Mouse (Mus musculus) B cell, adult 2 months (primary cell): ENCODE data around the gene Cys1.

ENCODE experiments used
- DNase-seq, 2 experiments: peaks; one replicate each; pipeline ENCODE4 v3.0.0; 2022

The Cys1 gene

DNA sequence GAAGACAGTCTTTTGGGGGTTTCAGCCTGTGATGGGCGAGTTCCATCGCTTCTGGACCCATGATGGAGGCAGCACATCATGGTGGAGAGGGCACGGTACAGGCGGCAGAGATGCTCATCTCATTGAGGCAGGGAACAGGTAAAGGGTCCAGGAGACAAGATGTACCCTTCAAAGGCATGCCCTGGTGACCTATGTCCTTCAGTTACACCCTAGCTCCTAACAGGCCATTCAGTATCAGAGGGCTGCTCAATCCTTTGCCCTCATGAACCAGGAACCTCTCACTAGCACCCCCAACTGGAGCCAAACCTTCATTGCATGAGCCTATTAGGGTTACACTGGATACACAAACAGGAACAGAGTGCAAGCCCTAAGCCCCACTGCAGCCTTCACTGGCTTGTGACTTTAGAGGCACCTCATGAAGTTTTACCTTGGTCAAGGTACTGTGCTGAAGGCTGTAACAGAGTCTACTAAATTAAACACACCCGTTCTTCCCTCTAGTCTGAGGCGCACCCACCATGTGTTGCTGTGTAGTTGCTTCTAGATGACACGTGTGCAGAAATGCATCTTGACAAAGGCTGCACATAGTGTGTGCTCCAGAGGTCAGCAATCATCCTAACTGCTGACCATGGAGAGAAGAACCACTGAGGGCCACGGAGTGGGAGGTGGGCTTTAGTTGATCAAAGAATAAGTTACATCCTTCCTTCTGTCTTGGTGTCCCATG, 16.0 kb upstream of the Cys1 start:
- DNase-seq, result peak; percentile 31 to 40

DNA sequence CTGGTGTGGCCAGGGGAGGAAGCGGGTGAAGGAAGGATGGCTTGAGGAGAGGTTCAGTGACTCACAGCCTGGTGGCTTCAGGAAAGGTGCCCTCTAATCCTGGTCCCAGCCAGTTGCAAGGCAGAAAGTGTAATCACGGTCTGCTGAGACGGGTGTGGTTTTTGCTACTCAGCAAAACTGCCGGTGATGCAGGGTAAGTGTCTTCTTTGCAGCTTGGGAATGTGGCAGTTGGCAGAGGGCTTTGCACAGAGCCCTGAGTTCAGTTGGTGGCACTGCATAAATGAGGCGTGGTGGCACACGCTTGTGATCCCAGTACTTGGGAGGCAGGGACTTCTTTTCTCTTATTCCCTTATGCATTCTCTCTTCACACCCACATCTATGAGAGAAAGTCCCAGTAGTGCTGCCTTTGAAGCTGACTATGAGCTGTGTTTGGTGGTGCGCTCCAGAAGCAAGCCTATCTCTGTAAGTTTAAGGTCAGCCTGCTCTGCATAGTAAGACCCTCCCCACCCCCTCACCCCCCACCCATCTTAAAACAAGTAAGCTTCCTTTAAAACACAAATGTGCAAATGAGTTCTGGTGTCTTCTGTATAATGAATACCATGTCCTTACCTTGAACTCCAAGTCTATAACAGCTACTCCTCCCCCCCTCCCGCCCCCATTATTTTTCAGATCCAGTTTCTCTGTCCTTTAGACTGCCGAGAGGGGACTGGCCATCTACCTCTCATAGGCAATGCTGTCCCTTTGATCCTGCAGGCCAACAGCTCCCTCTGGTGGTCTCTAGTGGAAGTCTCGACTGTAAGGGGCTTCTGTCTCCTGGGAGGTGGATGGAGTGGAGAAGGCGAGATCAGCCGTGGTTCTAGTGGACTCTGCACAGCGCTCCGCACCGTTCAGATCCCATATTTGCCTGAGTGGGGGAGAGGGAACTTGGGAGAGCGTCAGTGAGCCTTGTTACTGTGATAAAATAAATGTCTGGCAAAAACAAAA, 15.2 kb upstream of the Cys1 start:
- DNase-seq, result peak; percentile 85 to 86

DNA sequence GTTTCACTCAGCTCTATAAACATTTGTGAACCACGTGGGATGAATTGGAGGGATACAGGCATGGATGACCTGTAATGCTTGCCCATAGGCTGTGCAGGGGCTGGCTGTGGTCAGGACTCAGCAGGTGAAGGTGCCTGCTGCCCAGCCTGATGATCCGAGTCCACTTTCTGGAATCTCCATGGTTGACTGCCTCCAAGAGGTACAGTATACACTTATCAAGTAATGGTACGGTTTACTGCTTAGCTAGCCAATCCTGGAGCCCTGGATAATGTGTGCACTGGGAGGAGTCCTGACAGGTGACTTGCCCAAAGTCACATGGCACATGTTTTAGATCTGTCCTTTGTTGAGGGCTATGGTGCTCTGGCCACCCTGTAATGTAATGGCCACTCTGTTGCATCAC, 8.7 kb upstream of the Cys1 start:
- no peak for DNase-seq

DNA sequence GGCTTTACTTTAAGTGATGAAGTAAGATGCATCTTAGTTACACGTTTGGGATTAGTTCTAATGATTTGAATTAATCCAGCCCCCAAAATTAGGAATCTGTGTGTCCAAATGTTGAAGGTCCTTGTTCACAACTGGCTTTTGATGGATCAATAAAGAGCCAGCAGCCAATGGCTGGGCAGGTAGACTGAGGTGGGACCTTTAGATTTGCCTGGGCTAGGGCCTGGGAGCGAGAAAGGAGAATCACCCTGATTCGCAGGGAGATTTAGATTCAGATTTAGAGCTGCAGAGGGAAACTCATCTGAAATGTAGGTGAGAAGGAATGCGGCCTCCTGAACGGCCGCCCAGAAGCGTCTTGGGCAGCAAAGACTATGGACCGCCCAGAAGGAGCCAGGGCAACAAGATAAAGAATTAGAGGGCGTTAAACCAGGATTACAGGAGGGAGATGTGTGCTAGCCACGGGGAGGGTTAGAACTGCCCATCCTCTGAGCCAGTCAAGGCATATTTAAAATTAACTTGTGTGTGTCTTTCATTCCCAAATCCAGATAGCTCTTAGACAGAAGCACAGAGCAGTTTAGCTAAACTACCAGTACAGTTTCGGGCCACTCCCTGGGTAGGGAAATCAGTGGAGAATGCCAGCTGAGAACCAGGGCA, 5.2 kb upstream of the Cys1 start:
- DNase-seq, result no peak

DNA sequence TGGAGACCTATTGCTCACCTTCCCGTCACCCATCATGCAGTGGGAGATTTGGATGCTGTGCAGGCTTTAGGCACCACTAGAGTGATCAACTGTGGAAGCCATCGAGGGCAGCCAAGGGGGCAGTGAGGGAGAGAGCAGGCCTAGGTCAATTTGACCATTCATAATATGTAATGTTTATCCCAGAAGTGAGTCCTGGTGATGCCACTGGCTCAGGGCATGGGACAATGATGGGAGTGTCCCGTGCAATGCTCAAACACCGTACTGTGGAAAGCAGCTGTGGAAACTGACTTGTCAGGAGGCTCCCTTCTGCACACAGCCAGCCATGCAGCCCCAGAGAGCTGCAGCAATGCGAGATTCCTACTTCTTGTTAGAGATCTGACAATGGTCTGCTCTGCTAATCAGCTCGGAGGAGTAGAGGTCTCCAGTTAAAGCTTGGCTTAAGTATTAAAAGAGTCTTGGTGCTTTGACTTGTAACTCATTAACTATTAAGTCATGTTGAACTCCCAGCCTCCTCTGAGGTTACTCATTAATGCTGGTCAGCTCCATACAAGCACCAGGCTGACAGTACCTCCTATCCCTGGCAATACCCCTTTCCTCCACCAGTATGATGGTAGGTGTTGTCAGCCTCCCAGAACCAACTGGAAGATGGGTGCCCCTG, 4.6 kb upstream of the Cys1 start:
- DNase-seq, result no peak

DNA sequence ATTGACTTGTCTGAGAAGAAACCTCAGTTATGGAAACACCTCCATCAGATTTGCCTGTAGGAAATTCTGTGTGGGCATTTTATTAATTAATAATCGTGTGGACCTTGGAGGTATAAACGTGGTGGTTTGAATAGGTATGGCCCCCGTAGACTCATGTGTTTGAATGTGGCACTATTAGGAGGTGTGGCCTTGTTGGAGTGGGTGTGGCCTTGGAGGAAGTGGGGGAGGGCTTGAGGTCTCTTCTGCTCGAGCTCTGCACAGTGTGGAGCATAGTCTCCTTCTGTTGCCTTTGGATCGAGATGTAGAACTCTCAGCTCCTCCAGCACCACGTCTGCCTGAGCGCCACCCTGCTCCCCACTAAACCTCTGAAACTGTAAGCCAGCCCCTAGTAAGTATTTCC, 1.8 kb upstream of the Cys1 start:
- no peak for DNase-seq

DNA sequence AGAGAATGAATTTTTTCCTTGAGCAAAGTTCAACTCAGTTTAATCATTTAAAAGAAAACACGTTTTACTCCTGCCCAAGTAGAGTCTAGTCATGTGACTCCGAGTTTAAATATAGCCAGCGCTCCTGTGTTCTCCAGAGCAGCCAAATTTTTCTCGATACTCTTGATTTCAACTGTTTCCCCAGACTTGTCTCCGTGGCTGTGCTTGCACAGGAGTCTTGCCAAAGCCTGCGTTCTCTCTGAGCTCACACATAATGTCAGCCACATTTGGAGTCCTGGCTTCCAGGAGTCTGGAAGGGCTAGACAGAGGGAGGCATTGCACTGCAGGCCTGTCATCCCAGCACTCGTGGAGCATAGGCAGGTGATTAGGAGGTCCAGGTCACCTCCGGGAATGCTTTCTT, 950 bp upstream of the Cys1 start:
- no peak for DNase-seq

DNA sequence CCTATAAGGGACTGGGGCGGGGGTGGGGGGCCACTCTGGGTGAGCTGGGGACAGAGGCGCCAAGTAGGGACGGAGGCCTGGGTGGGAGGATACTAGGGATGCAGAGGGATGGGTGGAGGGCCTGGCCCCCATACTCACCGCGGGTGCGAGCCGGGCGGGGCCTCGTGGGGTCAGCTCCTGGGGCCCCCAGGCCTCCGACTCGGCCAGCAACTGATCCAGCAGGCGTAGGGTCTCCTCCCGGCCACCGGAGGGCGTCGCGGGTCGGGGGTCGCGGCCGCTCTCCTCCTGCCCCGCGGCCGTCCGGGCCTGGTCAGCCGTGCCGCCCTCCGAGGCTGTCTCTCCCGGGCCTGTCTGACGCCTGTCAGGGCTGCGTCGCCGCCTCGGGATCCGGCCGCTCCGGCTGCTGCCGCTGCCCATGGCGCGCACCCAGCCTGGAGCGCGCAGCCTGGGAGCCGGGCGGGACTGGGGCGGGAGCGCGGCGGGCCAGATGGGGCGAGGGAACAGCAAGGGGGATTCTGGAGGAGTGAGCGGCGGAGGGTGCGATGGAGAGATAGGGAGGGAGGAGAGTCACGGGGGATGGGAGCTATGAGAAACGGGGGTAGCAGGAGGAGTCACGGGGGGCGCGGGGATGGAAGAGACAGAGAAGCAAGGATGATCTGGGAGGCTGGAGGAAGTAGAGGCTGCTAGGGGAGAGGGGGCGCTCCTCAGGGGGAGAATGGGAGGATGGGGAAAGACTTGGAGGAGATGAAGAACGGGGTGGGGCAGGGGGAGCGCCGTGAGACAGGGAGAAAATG, 924 bp downstream of the Cys1 start:
- no peak for DNase-seq

DNA sequence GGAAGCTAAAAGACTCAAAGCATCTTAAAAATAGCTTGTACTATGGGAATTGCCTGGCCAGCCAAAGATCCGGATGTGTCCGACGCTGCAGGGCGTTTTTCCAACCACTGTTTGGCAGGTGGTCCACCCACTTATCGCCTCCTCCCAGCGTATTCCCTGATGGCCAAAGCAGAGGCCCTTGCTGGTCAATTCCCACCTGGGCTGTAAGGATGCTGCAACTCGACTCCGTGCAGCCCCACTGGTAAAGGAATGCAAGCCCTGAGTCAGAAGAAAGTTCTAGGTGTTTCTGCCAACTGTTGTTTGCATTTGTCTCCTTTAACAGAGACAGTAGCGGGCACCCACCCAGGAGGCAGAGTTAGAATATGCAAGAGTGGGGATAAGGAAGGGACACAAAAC, 1.5 kb downstream of the Cys1 start:
- DNase-seq, result no peak

DNA sequence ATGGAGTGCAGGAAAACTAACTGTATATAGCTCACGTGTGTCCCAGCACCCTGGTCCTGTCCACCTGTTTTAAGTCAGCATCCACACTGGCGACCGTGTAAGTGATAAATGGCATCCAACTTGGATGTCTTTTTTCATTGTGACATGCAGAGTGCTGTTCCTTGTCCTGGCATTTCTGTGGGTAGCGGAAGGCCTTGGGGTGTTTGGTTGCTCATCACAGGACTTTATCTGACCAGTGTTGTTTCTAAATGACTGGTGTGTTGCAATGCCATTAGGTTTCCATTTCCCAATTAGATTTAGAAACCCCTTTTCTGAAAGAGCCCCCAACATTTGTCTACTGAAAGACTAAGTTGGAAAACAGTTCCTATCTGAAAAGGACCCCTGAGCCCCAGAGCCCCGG, 19.5 kb downstream of the Cys1 start:
- DNase-seq, result no peak

DNA sequence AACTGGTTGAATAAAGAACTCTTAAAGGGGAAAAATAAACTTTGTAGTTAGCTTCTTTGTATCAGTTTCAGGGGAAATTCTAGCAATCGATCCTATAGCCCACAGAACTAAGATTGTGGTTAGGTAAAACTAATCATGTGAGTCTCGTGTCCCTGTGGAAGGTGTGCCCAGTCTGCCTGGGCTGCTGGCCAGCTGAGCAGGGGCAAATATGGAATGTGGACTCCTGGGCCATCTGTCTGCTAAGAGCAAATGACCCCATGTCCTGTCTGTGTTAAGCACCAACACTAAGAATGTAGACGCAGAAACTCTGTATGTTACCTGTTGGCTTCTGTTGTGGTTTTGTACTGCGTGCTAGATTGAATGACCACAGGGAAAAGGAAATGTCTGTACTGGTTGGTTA, 20.5 kb downstream of the Cys1 start:
- DNase-seq, result no peak

DNA sequence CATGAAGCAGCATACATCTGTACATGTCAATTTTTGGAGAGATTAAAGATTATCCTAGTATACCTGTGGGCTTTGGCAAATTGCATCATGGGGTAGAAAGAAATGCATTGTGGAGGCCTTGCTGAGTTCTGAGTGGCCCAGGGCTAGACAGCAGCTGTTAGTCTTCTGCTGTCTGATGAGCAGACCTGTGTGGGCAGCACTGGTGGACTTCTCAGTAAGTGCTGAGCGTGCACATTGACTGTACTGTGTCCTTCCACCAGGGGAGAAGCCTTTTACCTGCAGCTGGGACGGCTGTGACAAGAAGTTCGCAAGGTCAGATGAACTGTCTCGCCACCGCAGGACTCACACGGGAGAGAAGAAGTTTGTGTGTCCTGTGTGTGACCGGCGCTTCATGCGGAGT, 21.7 kb downstream of the Cys1 start:
- DNase-seq, result no peak

DNA sequence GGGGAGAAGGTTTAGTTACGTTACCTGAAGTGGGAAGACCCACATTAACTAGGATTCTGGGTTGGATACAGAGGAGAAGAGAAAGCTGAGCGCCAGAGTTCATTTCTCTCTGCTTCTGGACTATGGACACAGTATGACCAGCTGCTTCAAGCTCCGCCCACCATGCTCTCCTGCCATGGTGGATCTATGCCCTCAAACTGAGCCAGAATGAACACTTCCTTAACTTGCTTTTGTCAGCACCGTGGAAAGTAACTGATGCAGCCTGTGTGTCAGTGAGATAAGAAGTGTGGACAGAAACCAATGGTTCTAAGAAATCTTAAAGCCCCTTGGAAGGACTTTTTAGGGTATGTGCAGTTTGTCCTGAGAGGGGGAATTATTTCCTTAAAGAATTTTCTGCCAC, 22.6 kb downstream of the Cys1 start:
- no peak for DNase-seq

DNA sequence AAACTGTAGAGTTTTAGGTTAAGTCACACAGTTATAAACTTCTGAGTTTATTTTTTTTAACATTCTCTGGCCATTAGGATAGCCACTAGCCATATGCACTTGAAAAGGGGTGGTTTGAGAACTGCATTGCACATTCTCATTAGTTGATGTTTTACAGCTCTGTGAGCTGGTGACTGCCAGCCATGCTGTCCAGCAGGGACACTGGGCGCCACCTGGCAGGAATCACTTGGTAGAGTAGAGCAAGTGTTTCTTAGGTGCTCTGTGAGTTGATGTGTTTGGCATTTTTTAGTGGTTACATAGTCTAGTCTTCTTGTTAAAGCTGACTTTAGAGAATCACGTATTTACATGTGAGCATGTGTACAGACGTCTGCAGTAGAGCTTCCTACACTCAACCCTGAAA, 25.2 kb downstream of the Cys1 start:
- DNase-seq, result no peak

DNA sequence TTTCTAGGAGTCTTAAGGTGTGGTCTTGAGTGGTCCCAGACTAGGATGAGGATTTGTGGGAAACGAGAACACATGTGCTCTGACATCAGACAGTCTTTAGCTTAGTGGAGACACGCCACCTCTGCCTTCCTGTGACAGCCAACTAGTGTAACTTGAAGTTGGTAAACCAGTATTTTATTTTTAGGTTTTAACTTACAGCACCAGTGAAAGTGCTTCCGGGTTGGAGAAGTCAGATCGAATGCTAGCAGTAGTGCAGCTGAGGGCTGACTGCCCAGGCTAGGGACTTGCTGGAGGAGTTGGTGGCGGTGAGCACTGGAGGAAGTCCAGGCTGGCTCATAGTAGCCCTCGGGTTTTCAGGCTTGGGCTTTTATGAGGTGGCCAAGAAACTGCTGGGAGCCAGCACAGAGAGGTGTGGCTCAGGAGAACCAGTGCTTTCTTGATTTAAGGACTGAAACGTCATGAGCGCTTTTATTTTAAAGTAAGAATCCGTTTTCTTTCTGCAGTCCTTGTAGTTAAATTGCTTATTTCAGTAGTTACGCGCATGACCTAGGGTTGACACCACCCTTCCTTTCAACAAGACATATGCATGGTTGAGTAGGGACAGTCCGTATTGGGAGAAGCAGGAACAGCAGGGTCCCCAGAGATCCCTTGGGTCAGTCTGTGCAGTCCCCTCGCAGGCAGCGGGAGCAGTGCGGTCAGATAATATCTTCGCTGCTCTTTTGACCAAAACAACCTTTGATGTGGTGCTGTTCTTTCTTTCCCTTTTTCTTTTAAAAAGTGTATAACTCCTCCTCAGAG, 27.3 kb downstream of the Cys1 start:
- DNase-seq, result no peak

DNA sequence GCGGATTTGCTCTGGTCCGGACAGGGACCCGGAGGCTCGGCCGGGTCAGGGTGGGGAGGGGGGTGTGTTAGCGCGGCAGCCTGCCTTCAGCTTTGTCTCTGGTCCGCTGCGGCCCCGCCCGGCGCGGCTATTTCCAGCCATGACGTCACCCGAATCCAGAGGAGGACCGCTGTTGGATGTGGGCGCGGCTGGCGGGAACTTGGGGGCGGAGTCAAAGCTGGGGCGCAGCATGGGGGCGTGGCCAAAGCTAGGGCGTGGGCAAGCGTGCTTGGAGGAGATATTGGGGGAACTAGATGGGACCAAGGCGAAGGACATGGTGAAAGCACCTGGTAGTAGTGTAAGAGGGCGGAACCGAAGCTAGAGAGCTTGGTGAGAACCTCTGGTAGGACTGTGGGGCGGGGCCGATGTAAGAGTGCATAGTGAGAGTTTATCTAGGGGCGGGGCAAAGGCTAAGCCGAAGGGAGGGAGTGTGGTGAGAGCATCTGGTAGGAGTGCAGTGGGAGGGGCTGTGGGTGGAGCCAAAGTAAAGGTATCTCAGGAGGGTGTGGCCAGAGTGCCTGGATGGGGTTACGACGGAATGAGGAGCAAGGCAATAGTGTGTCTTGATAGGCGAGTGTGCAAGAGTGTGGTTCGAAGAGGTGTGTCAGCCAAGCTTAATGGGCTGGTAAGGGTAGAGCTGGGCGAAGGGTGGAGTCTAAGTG, 29.8 kb downstream of the Cys1 start:
- DNase-seq, result peak; percentile 98

DNA sequence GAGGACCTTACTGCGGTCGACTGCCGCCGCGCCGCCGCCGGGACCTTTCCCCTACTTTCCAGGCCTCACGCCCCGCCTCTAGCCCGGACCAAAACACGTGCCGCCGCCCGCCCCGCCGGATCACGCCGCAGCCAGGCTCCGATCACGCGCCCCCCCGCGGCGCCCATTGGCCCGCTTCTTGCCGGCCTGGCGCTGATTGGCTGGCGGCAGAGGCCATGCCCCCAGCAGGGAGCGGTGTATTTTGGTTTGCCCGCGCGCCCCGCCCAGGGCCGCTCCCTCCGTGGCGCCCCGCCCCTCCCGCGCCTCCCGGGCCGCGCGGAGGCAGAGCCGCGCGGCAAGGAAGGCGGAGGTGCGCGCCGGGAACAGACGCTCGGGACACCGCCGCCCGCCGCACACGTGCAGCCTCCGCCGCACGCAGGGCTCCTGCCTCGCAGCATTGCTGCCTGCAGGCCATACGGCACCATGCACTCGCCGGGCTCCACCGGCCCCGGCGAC, 30.5 kb downstream of the Cys1 start, which contains the start of gene Klf11:
Klf11 (plus strand) TSS at position 212 of the 495 bp plus-strand sequence.
- peak; percentile 97 for DNase-seq

DNA sequence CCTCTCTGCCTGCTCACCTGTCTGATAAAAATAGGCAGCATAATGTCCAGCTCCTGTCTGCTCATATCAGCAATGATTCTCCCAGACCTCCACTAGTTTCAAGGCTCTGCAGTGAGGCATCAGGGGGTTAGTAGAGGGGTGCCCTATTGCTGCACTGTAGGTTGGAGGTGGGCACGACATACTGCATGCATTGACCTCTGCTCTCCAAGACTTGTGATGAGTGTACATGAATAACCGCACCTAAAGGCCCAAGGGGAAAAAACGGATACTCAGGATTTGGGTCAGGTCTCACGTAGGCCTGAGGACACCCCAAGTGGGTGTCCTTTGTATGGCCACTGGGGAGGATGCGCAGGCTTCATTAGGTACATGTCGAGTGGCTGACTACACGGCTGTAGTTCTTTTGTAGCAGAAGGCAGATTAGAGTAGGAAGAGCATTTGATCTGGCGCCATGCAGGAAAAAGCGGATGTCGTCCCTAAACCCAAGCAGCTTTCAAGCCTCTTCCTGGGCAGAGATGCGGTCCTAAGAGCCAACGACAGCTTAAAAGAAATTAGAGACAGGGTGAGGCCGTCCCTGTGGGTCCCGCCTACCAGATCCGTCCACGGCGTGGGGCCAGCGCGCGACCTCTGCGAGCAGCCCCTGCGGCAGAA, 31.1 kb downstream of the Cys1 start:
- DNase-seq, result no peak

DNA sequence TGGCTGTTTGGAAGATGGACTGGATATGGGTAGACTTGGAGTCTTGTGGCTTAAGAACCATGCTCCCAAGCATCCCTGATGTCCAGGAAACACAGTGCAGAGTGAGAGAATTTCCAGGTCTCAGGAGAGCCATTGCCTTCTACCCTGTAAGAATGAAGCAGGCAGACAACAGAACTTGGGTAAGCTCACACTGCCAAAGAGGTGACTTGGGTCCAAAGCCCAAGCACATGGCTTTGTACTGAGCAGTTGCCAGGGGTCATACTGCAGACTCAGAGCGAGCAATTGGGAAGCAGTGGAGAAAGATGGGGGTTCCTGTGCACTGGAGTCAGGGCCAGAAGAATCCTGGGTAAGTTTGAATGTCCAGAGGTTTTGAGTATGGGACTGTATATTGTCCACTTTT, 33.5 kb downstream of the Cys1 start:
- DNase-seq, result no peak

DNA sequence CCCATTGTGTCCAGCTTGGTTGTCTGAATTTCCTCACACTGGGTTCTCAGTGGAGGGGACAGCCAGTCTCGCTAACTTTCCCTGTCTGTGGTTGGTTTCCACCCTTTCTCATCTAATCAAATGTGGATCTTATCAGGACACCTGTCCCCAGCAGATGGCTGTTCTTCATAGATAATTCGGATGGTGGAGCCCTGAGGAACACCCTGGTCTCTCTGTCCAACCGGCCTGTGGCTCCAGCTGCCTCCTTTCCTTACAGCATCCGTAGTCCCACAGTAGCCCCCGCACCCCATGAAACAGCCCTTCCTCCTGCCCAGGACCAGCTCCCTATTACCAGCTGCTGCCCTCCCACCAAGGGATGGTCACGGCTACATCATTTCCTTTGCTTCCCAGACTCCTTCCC, 35.7 kb downstream of the Cys1 start:
- DNase-seq, result no peak
